In genomic region chr13:38612179-38612578, GRCm38 (mm10) we compare ENCODE assay signal across 27 mouse cellular contexts. TPM values are rescaled to one million over a fixed set of nuclear protein-coding genes. Genes with fewer than 3 reads are reported as not detected.
DNase-seq lines count a peak whose midpoint lies in the region; ATAC-seq and TF ChIP-seq lines count a peak whose summit lies in the region.
"Had no signal": no experiment of that assay in that cellular context is flagged by ENCODE, and none has a peak within 500 bp of the region (broad histone marks: within the 10 kb centered on the region; RNA-seq: fewer than 3 reads in every experiment).

No protein-coding gene starts in this region.

- TF ChIP-seq EP300 in liver, embryonic 14.5 days (IDR thresholded peaks at IDR 0.05; ENCODE audit: low read depth): no peak

- no peak overlapping the region for H3K27ac ChIP-seq in heart, embryonic 12.5 days (ENCODE audit: poor library complexity, severe bottlenecking)
- H3K27ac ChIP-seq in liver, embryonic 14.5 days: no peak overlapping the region
- H3K27ac ChIP-seq: embryonic facial prominence, embryonic 10.5 days; forebrain, embryonic 15.5 days; heart, embryonic 15.5 days; hindbrain, embryonic 14.5 days; left cerebral cortex, adult 2 months; limb, embryonic 15.5 days; midbrain, embryonic 15.5 days had no signal

- H3K36me3 ChIP-seq in heart, embryonic 12.5 days: peaks cover 13% of the 10 kb centered on the region
- H3K36me3 ChIP-seq in liver, embryonic 14.5 days (replicated peaks; ENCODE audit: control insufficient read depth, insufficient read depth, low read depth): peaks cover 6% of the 10 kb centered on the region
- H3K36me3 ChIP-seq: midbrain, embryonic 15.5 days had no signal

- no peak overlapping the region for H3K4me2 ChIP-seq in heart, embryonic 12.5 days
- H3K4me2 ChIP-seq in liver, embryonic 14.5 days (ENCODE audit: low read depth): no peak overlapping the region
- H3K4me2 ChIP-seq: forebrain, embryonic 15.5 days; heart, embryonic 15.5 days; hindbrain, embryonic 14.5 days; limb, embryonic 15.5 days; lung, embryonic 14.5 days; midbrain, embryonic 15.5 days had no signal

- peak; percentile 71 for DNase-seq in heart, adult 11 months
- no peak for DNase-seq in liver, embryonic 14.5 days (ENCODE audit: low read depth in 3 of 3, low spot score in 3 of 3)
- DNase-seq in liver (no peak), ES-CJ7 (ENCODE audit: low read depth, low spot score) (peak; percentile 25), ZHBTc4 (ENCODE audit: low read depth, low spot score) (peak; percentile 23)
- DNase-seq in embryo, embryonic 11 days: no peak
- DNase-seq: adrenal gland, adult 2 months; cerebellum, adult 9-10 months; gastrocnemius, postnatal 14 days; heart, postnatal 4 days; kidney, adult 8-10 months; left cerebral cortex, postnatal 4 days; right cerebral cortex, adult 18-20 months; right cerebral cortex, postnatal 4 days; thymus, adult 2 months; thymus, postnatal 4 days had no signal

- TF ChIP-seq CTCF in liver, embryonic 14.5 days (IDR thresholded peaks at IDR 0.05; ENCODE audit: low read depth): peak; percentile 54

- H3K9me3 ChIP-seq in heart, embryonic 12.5 days (replicated peaks): peaks cover 5% of the 10 kb centered on the region; the same call in 1 of the 2 replicates
- peaks cover 2% of the 10 kb centered on the region; the same call in 1 of the 2 replicates for H3K9me3 ChIP-seq in liver, embryonic 14.5 days (ENCODE audit: control insufficient read depth, low read length)
- H3K9me3 ChIP-seq: embryonic facial prominence, embryonic 10.5 days; forebrain, embryonic 15.5 days; heart, embryonic 15.5 days; limb, embryonic 15.5 days; midbrain, embryonic 15.5 days had no signal

- WGBS in heart, embryonic 12.5 days: 95% methylated on average over 4 of the region's 4 CpGs
- WGBS in liver, embryonic 14.5 days (ENCODE audit: insufficient replicate concordance): 86% methylated on average over 4 of the region's 4 CpGs

- no peaks in the 10 kb centered on the region for H3K27me3 ChIP-seq in heart, embryonic 12.5 days (replicated peaks)
- H3K27me3 ChIP-seq in liver, embryonic 14.5 days (ENCODE audit: control insufficient read depth, insufficient read depth, low read length): no peaks in the 10 kb centered on the region
- H3K27me3 ChIP-seq: forebrain, embryonic 15.5 days; heart, embryonic 15.5 days; limb, embryonic 15.5 days; midbrain, embryonic 15.5 days had no signal

- H3K4me3 ChIP-seq in heart, embryonic 12.5 days: no peak overlapping the region
- H3K4me3 ChIP-seq in liver, embryonic 14.5 days (ENCODE audit: insufficient read depth in 1 of 2, low read depth in 2 of 2, low read length in 2 of 2): no peak overlapping the region
- H3K4me3 ChIP-seq: embryonic facial prominence, embryonic 10.5 days; forebrain, embryonic 15.5 days; heart, embryonic 15.5 days; left cerebral cortex, adult 2 months; limb, embryonic 15.5 days; midbrain, embryonic 15.5 days had no signal

- no peak for ATAC-seq in heart, embryonic 12.5 days (ENCODE audit: insufficient number of reproducible peaks, low FRiP score)
- no peak for ATAC-seq in liver, embryonic 14.5 days (ENCODE audit: insufficient read depth)
- ATAC-seq in monocyte, adult 5-6 weeks (replicated peaks; ENCODE audit: insufficient number of reproducible peaks, low FRiP score, low TSS enrichment, poor library complexity, severe bottlenecking): no peak
- ATAC-seq: CD4-positive, CD25-positive, alpha-beta regulatory T cell, adult 4 months; forebrain, embryonic 15.5 days; midbrain, embryonic 15.5 days had no signal

- H3K9ac ChIP-seq in heart, embryonic 12.5 days: no peak overlapping the region
- H3K9ac ChIP-seq in liver, embryonic 14.5 days (replicated peaks): no peak overlapping the region
- H3K9ac ChIP-seq: forebrain, embryonic 15.5 days; heart, embryonic 15.5 days; hindbrain, embryonic 14.5 days; limb, embryonic 15.5 days; lung, embryonic 14.5 days; midbrain, embryonic 15.5 days had no signal

- peaks cover 32% of the 10 kb centered on the region for H3K4me1 ChIP-seq in heart, embryonic 12.5 days (replicated peaks)
- peaks cover 27 to 33% of the 10 kb centered on the region in 2 experiments for H3K4me1 ChIP-seq in liver, embryonic 14.5 days (replicated peaks; ENCODE audit: control insufficient read depth in 2 of 2, insufficient read depth in 2 of 2, low read length in 1 of 2)
- H3K4me1 ChIP-seq: forebrain, embryonic 15.5 days; limb, embryonic 15.5 days; midbrain, embryonic 15.5 days had no signal

RNA-seq across cellular contexts. Expression of gene Bloc1s5, which starts 22.7 kb away (rescaled TPM):
- polyA plus RNA-seq in heart, embryonic 12.5 days (2016; fragmentation: Nextera tagmentation; extraction: Ambion mirVana): 16.9 and 17.8 TPM in 2 replicates
- polyA plus RNA-seq in liver, embryonic 14.5 days (2012; rRNA removed): 2.2 and 3.6 TPM in 2 replicates
- polyA plus RNA-seq in liver, embryonic 14.5 days (2014; fragmentation: Nextera tagmentation; extraction: Ambion mirVana): 10.4 and 12.2 TPM in 2 replicates
- 8.1 to 11.9 TPM (median 10.2 TPM) in 3 replicates for total RNA-seq in monocyte, adult 5-6 weeks (2017)

RNA-seq across cellular contexts. Expression of gene Eef1e1, which starts 46.7 kb away (rescaled TPM):
- polyA plus RNA-seq in heart, embryonic 12.5 days (2016; fragmentation: Nextera tagmentation; extraction: Ambion mirVana): 36.8 and 37.1 TPM in 2 replicates
- polyA plus RNA-seq in liver, embryonic 14.5 days (2012; rRNA removed): 14.2 and 20.3 TPM in 2 replicates
- polyA plus RNA-seq in liver, embryonic 14.5 days (2014; fragmentation: Nextera tagmentation; extraction: Ambion mirVana): 51.8 and 52.1 TPM in 2 replicates
- total RNA-seq in monocyte, adult 5-6 weeks (2017): 15.5 to 26.9 TPM (median 25.9 TPM) in 3 replicates

Comparison
In these comparisons a context has a peak if more than half of its experiments do, and no peak if none do; other contexts are left out.
1. DNase-seq: peak in heart, adult 11 months (single experiment), ES-CJ7 (single experiment) and ZHBTc4 (single experiment); none in liver, embryonic 14.5 days (0 of 3), liver (single experiment) and embryo, embryonic 11 days (single experiment).